Mouse (Mus musculus): ENCODE measurements around the gene Olfr846.

The Olfr846 gene

GRCm38 (mm10) chr9:19363905-19364304, at the start of gene Olfr846:
Gene Olfr846, minus strand, starts transcription at chr9:19364005.
- no peak for DNase-seq (ENCODE audit: low spot score in 2 of 2)

GRCm38 (mm10) chr9:19378569-19378968, 14.8 kb upstream of the Olfr846 start, which contains the start of gene Olfr847:
Gene Olfr847, minus strand, starts transcription at chr9:19378669.
- DNase-seq (ENCODE audit: low spot score in 2 of 2) = no peak

GRCm38 (mm10) chr9:19336157-19336556, 27.6 kb downstream of the Olfr846 start, which contains the start of gene Olfr845:
Gene Olfr845, plus strand, starts transcription at chr9:19336457.
- no peak for DNase-seq (ENCODE audit: low spot score in 2 of 2)

- no peak for DNase-seq (ENCODE audit: low spot score in 2 of 2)
Observed at GRCm38 (mm10) chr9:19316047-19316446, 47.8 kb downstream of the Olfr846 start, which contains the start of gene Olfr844. Gene Olfr844, plus strand, starts transcription at chr9:19316347.
